Mouse (Mus musculus) neural tube, embryonic 12.5 days (tissue): ENCODE measurements around the gene Coro1c. TPM values are rescaled to one million over a fixed set of nuclear protein-coding genes. Genes with fewer than 3 reads are reported as not detected.

Experiments
- ATAC-seq: fragments of 200-750 bp; cut with Nextera tagmentation; 2 replicates; pipeline ENCODE4 v1.8.0; 2017; ENCODE audit warnings: low read depth, mild to moderate bottlenecking, moderate TSS enrichment, moderate library complexity; ENCODE audit not compliant: low FRiP score
- H3K27ac ChIP-seq: fragments of 300-500 bp; sonication (generic); 2 replicates; pipeline ENCODE4 v1.5.1; 2016
- H3K27me3 ChIP-seq: fragments of 300-500 bp; sonication (generic); replicated peaks from 2 replicates; pipeline ENCODE4 v1.6.1; 2016; ENCODE audit warnings: mild to moderate bottlenecking
- H3K36me3 ChIP-seq: fragments of 300-500 bp; sonication (generic); 2 replicates; pipeline ENCODE4 v1.6.1; 2016; ENCODE audit warnings: mild to moderate bottlenecking
- H3K4me1 ChIP-seq: fragments of 300-500 bp; sonication (generic); 2 replicates; pipeline ENCODE4 v1.6.1; 2016
- H3K4me2 ChIP-seq: fragments of 300-500 bp; sonication (generic); replicated peaks from 2 replicates; pipeline ENCODE4 v1.6.1; 2016; ENCODE audit warnings: mild to moderate bottlenecking
- H3K4me3 ChIP-seq: fragments of 300-500 bp; sonication (generic); 2 replicates; pipeline ENCODE4 v1.5.1; 2016
- H3K9ac ChIP-seq: fragments of 300-500 bp; sonication (generic); 2 replicates; pipeline ENCODE4 v1.6.1; 2016; ENCODE audit warnings: mild to moderate bottlenecking
- H3K9me3 ChIP-seq: fragments of 300-500 bp; sonication (generic); 2 replicates; pipeline ENCODE4 v1.6.1; 2016; ENCODE audit warnings: mild to moderate bottlenecking
- WGBS: fragments of 180-500 bp; shearing (Covaris S2); methylation state at CpG from one replicate; pipeline ENCODE4 v1.1.7; 2016; 5-methylcytosine and 5-hydroxymethylcytosine counted together
- polyA plus RNA-seq: library from polyadenylated mRNA; unstranded; fragments of >200 nt; fragmentation: Nextera tagmentation; extraction: Ambion mirVana; gene quantifications from 2 replicates; pipeline ENCODE4 v1.2.1, GENCODE M21; 2016

The Coro1c gene
- polyA plus RNA-seq, 1 experiment from 2014 or later: 292 TPM

GRCm38 (mm10) chr5:113831741-113832140, 76.8 kb downstream of the Coro1c start:
- no peak overlapping the region for H3K4me3 ChIP-seq
- no peak overlapping the region for H3K27ac ChIP-seq
- 69% methylated on average over 3 of the region's 3 CpGs for WGBS
- no peak for ATAC-seq
- H3K9me3 ChIP-seq: no peaks in the 10 kb centered on the region
- H3K4me1 ChIP-seq: 0 out of 2 replicates have a peak, but pooled peaks cover 6% of the 10 kb centered on the region
- no peaks in the 10 kb centered on the region for H3K27me3 ChIP-seq
- no peaks in the 10 kb centered on the region for H3K36me3 ChIP-seq
- no peak overlapping the region for H3K4me2 ChIP-seq
- no peak overlapping the region for H3K9ac ChIP-seq

GRCm38 (mm10) chr5:113830796-113831195, 77.8 kb downstream of the Coro1c start:
- Histone ChIP-seq H3K4me1 (0 out of 2 replicates have a peak, but pooled peaks cover 6% of the 10 kb centered on the region), H3K4me2 (no peak overlapping the region), H3K27me3 (no peaks in the 10 kb centered on the region), H3K4me3 (no peak overlapping the region), H3K27ac (no peak overlapping the region), H3K36me3 (no peaks in the 10 kb centered on the region), H3K9ac (no peak overlapping the region), H3K9me3 (no peaks in the 10 kb centered on the region)
- no peak for ATAC-seq
- WGBS: 88% methylated on average over 5 of the region's 5 CpGs

- Histone ChIP-seq H3K4me1 (0 out of 2 replicates have a peak, but pooled peaks cover 6% of the 10 kb centered on the region), H3K36me3 (no peaks in the 10 kb centered on the region), H3K27ac (no peak overlapping the region), H3K9ac (no peak overlapping the region), H3K4me2 (no peak overlapping the region), H3K9me3 (no peaks in the 10 kb centered on the region), H3K27me3 (no peaks in the 10 kb centered on the region), H3K4me3 (no peak overlapping the region)
- no peak for ATAC-seq
- WGBS: 73% methylated on average over 10 of the region's 10 CpGs
These were observed 78.3 kb downstream of the Coro1c start for GRCm38 (mm10) chr5:113830292-113830643.

- Histone ChIP-seq H3K4me2 (no peak overlapping the region), H3K4me1 (0 out of 2 replicates have a peak, but pooled peaks cover 6% of the 10 kb centered on the region), H3K27ac (no peak overlapping the region), H3K36me3 (no peaks in the 10 kb centered on the region), H3K9ac (no peak overlapping the region), H3K27me3 (no peaks in the 10 kb centered on the region), H3K4me3 (no peak overlapping the region), H3K9me3 (no peaks in the 10 kb centered on the region)
- 87% methylated on average over 7 of the region's 7 CpGs for WGBS
- no peak for ATAC-seq
These were observed 78.8 kb downstream of the Coro1c start for GRCm38 (mm10) chr5:113829566-113830291.

GRCm38 (mm10) chr5:113828481-113828880, 80.1 kb downstream of the Coro1c start:
- Histone ChIP-seq H3K9ac (no peak overlapping the region), H3K4me1 (0 out of 2 replicates have a peak, but pooled peaks cover 6% of the 10 kb centered on the region), H3K9me3 (no peaks in the 10 kb centered on the region), H3K36me3 (no peaks in the 10 kb centered on the region), H3K27ac (no peak overlapping the region), H3K4me3 (no peak overlapping the region), H3K4me2 (no peak overlapping the region), H3K27me3 (no peaks in the 10 kb centered on the region)
- WGBS: 60% methylated on average over 7 of the region's 7 CpGs
- no peak for ATAC-seq

DNA sequence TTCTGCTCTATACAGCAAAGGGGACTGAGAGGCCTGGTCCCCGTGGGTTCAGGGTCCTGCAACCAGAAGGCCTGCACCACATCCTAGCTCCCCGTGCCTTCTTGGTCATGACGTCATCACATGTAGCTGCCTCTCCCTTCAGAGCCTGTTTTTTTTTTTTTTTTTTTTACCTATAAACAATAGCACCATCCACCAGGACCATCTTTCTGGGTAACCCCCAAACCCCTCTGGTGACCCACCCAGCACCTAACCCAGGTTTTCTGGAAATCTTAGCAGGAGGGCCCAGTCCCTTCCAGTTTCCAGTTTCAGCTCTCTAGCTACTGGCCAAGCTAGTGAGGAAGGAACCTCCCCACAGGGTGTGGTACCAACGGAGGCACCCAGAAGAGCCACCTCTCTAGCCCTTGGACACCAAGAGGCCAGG, 80.6 kb downstream of the Coro1c start:
- Histone ChIP-seq H3K36me3 (no peaks in the 10 kb centered on the region), H3K4me3 (no peak overlapping the region), H3K27me3 (no peaks in the 10 kb centered on the region), H3K27ac (no peak overlapping the region), H3K4me1 (0 out of 2 replicates have a peak, but pooled peaks cover 6% of the 10 kb centered on the region), H3K9ac (no peak overlapping the region), H3K4me2 (no peak overlapping the region), H3K9me3 (no peaks in the 10 kb centered on the region)
- ATAC-seq: no peak
- 56% methylated on average over 4 of the region's 4 CpGs for WGBS

GRCm38 (mm10) chr5:113826619-113827018, 81.9 kb downstream of the Coro1c start:
- no peaks in the 10 kb centered on the region for H3K27me3 ChIP-seq
- no peaks in the 10 kb centered on the region for H3K9me3 ChIP-seq
- 88% methylated on average over 4 of the region's 4 CpGs for WGBS
- no peak overlapping the region for H3K27ac ChIP-seq
- no peak overlapping the region for H3K4me3 ChIP-seq
- H3K4me2 ChIP-seq: no peak overlapping the region
- H3K36me3 ChIP-seq: no peaks in the 10 kb centered on the region
- H3K9ac ChIP-seq: no peak overlapping the region
- no peaks in the 10 kb centered on the region for H3K4me1 ChIP-seq
- no peak for ATAC-seq

GRCm38 (mm10) chr5:113825558-113825957, 83.0 kb downstream of the Coro1c start:
- Histone ChIP-seq H3K36me3 (no peaks in the 10 kb centered on the region), H3K4me2 (no peak overlapping the region), H3K4me3 (no peak overlapping the region), H3K27ac (no peak overlapping the region), H3K9ac (no peak overlapping the region), H3K4me1 (no peaks in the 10 kb centered on the region), H3K9me3 (no peaks in the 10 kb centered on the region), H3K27me3 (no peaks in the 10 kb centered on the region)
- WGBS: 90% methylated on average over 7 of the region's 7 CpGs
- no peak for ATAC-seq

DNA sequence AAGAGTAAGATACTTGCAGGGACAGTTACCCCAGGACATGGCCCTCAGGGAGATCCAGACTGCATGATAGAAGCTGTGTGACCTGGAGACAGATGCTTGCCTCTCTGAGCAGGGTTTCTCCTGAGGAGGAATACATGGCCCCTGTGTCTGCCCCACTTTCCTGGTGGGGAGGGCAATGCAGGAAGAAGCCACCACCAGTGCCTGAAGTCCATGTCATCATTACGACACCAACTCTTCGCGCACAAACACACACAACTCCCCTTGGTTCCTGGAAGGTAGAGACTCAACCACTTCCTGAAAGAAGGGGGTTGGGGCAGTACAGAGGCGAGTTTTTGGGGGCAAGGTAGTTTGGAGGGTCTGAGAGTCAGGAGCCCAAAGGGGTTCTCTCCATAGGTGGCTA, 84.3 kb downstream of the Coro1c start:
- Histone ChIP-seq H3K9ac (no peak overlapping the region), H3K4me3 (no peak overlapping the region), H3K4me2 (no peak overlapping the region), H3K36me3 (no peaks in the 10 kb centered on the region), H3K9me3 (no peaks in the 10 kb centered on the region), H3K27me3 (no peaks in the 10 kb centered on the region), H3K27ac (no peak overlapping the region), H3K4me1 (no peaks in the 10 kb centered on the region)
- 87% methylated on average over 4 of the region's 4 CpGs for WGBS
- ATAC-seq: no peak

GRCm38 (mm10) chr5:113818572-113818971, 90.0 kb downstream of the Coro1c start:
- Histone ChIP-seq H3K27me3 (no peaks in the 10 kb centered on the region), H3K4me2 (no peak overlapping the region), H3K36me3 (no peaks in the 10 kb centered on the region), H3K9ac (no peak overlapping the region), H3K4me3 (no peak overlapping the region), H3K9me3 (no peaks in the 10 kb centered on the region), H3K27ac (no peak overlapping the region), H3K4me1 (no peaks in the 10 kb centered on the region)
- ATAC-seq: no peak
- WGBS: 74% methylated on average over 14 of the region's 14 CpGs

- ATAC-seq: peak; percentile 53; the same call in 1 of the 2 replicates
- WGBS: 14% methylated on average over 15 of the region's 15 CpGs
- Histone ChIP-seq H3K27me3 (no peaks in the 10 kb centered on the region), H3K36me3 (no peaks in the 10 kb centered on the region), H3K4me1 (no peaks in the 10 kb centered on the region), H3K27ac (no peak overlapping the region), H3K9me3 (no peaks in the 10 kb centered on the region), H3K4me3 (no peak overlapping the region), H3K9ac (no peak overlapping the region), H3K4me2 (peak overlapping the region; percentile 24; the same call in 1 of the 2 replicates)
These were observed 92.9 kb downstream of the Coro1c start for GRCm38 (mm10) chr5:113815638-113816152.

- Histone ChIP-seq H3K9me3 (no peaks in the 10 kb centered on the region), H3K27ac (no peak overlapping the region), H3K4me1 (no peaks in the 10 kb centered on the region), H3K36me3 (no peaks in the 10 kb centered on the region), H3K4me2 (no peak overlapping the region), H3K27me3 (no peaks in the 10 kb centered on the region), H3K9ac (no peak overlapping the region), H3K4me3 (no peak overlapping the region)
- ATAC-seq: no peak
- WGBS: 57% methylated on average over 11 of the region's 11 CpGs
These were observed 93.5 kb downstream of the Coro1c start for GRCm38 (mm10) chr5:113815041-113815389.
